Mouse (Mus musculus) cortical plate, adult 2 months (tissue): ENCODE results near the gene Slc7a6os.

Source experiments
- CTCF ChIP-seq: fragments of 200-500 bp; IDR thresholded peaks from 2 replicates; pipeline ENCODE4 v1.5.1; 2011; ENCODE audit warnings: mild to moderate bottlenecking, control low read depth, low read length; ENCODE audit not compliant: insufficient read depth; ENCODE audit errors: extremely low read depth
- POLR2A ChIP-seq: fragments of 200-500 bp; IDR thresholded peaks from 2 replicates; pipeline ENCODE4 v1.6.1; 2011; ENCODE audit warnings: mild to moderate bottlenecking, low read length, control low read depth; ENCODE audit not compliant: insufficient read depth; ENCODE audit errors: extremely low read depth

DNA sequence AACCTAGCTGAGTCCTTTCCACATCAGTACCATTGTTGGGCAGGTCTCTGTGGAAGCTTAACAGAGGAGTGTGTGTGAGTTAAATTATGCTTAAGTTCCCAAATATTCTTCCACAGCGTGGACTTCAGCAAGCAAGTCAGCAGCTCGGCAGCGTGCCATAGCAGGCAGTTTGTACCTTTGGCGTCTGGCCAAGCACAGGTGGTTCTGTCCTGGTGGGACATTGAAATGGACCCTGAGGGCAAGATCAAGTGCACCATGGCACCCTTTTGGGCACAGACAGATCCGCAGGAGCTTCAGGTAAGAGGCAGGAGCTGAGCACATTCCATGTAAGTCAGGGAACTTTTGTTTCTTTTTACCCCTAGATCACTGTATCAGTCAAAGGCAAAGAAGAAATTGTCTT lies 26.4 kb upstream of the Slc7a6os start:
- TF ChIP-seq POLR2A, result no peak
- no peak for TF ChIP-seq CTCF
